Mouse (Mus musculus) neural tube, postnatal 0 days (tissue): Measurements from ENCODE around the gene Pp2d1. TPM values are rescaled to one million over a fixed set of nuclear protein-coding genes. Genes with fewer than 3 reads are reported as not detected.

ENCODE experiments used
- polyA plus RNA-seq: library from polyadenylated mRNA; unstranded; fragments of >200 nt; fragmentation: Nextera tagmentation; extraction: Ambion mirVana; gene quantifications from 2 replicates; pipeline ENCODE4 v1.2.1, GENCODE M21; 2015

The Pp2d1 gene
- polyA plus RNA-seq = 0.25 and 0.34 TPM in 2 replicates

GRCm38 (mm10) chr17:53539351-53539750, at the start of gene Pp2d1:
Pp2d1 (minus strand) TSS chr17:53539451.

GRCm38 (mm10) chr17:53566161-53566918, 27.1 kb upstream of the Pp2d1 start, which contains the start of gene Kat2b:
Kat2b (plus strand) TSS chr17:53566861.

GRCm38 (mm10) chr17:53478858-53479603, 60.2 kb downstream of the Pp2d1 start, which contains the start of gene Rab5a:
Rab5a (plus strand) TSS chr17:53479234.

GRCm38 (mm10) chr17:53462603-53463495, 76.4 kb downstream of the Pp2d1 start, which contains the start of gene Efhb:
Efhb (minus strand) TSS chr17:53463321.

Other genes with a start within 250 kb of the Pp2d1 start
- 0.66 and 0.79 TPM in 2 replicates for gene Efhb, start 76.1 kb downstream of the Pp2d1 start, polyA plus RNA-seq
- gene Rab5a, start 60.2 kb downstream of the Pp2d1 start, polyA plus RNA-seq = 122 and 134 TPM in 2 replicates
- gene Kat2b, start 27.4 kb upstream of the Pp2d1 start, polyA plus RNA-seq = 5.2 and 7.6 TPM in 2 replicates
- gene Sgo1, start 149.9 kb upstream of the Pp2d1 start, polyA plus RNA-seq = 2.6 and 3.0 TPM in 2 replicates